Mouse (Mus musculus) myocyte (in vitro differentiated cells): ENCODE measurements around the gene Cyth3.

ENCODE experiments used
- CEBPB ChIP-seq: IDR thresholded peaks from 2 replicates; pipeline ENCODE4 v1.6.1; 2011; ENCODE audit warnings: mild to moderate bottlenecking, moderate library complexity; ENCODE audit not compliant: poor library complexity, insufficient read depth, severe bottlenecking
- E2F4 ChIP-seq: IDR thresholded peaks from one replicate; pipeline ENCODE4 v1.6.1; 2011; ENCODE audit warnings: mild to moderate bottlenecking, control low read depth, moderate library complexity; ENCODE audit not compliant: insufficient read depth
- MYOD1 ChIP-seq, 3 experiments: IDR thresholded peaks; one replicate each; pipeline ENCODE4 v1.6.1; 2011; ENCODE audit warnings: control low read depth in 2 of 3, low read depth in 2 of 3, mild to moderate bottlenecking in 2 of 3, moderate library complexity in 1 of 3; ENCODE audit not compliant: insufficient read length in 2 of 3, control insufficient read depth in 1 of 3
- POLR2A ChIP-seq: IDR thresholded peaks from one replicate; pipeline ENCODE4 v1.6.1; 2011; ENCODE audit warnings: low read depth, mild to moderate bottlenecking, control low read depth, moderate library complexity; ENCODE audit not compliant: insufficient read length
- TCF12 ChIP-seq: IDR thresholded peaks from one replicate; pipeline ENCODE4 v1.6.1; 2011; ENCODE audit warnings: mild to moderate bottlenecking, control low read depth; ENCODE audit not compliant: poor library complexity, insufficient read depth, severe bottlenecking
- TCF3 ChIP-seq: IDR thresholded peaks from one replicate; pipeline ENCODE4 v1.6.1; 2011; ENCODE audit warnings: low read depth, control low read depth; ENCODE audit not compliant: insufficient read length
- USF1 ChIP-seq: IDR thresholded peaks from one replicate; pipeline ENCODE4 v1.6.1; 2011; ENCODE audit warnings: low read depth, mild to moderate bottlenecking, control low read depth, moderate library complexity

GRCm38 (mm10) chr5:143759554-143759953 is 137.3 kb downstream of the Cyth3 start:
- no peak for TF ChIP-seq POLR2A
- no peak for TF ChIP-seq USF1
- TF ChIP-seq TCF3: no peak
- TF ChIP-seq MYOD1 (IDR thresholded peaks at IDR 0.05; ENCODE audit: control insufficient read depth in 1 of 3, insufficient read length in 2 of 3, low read depth in 2 of 3): no peak
- TF ChIP-seq CEBPB: no peak
- no peak for TF ChIP-seq TCF12
- TF ChIP-seq E2F4: no peak
